Mouse (Mus musculus) ES-Bruce4 (cell line): Measurements from ENCODE around the gene Dpf2.

Experiments used
- EP300 ChIP-seq: IDR thresholded peaks from 2 replicates; pipeline ENCODE4 v1.6.1; 2011; ENCODE audit warnings: low read depth, low read length; ENCODE audit not compliant: insufficient read depth
- POLR2A ChIP-seq: IDR thresholded peaks from one replicate; pipeline ENCODE4 v1.8.1; 2011; ENCODE audit warnings: low read length; ENCODE audit not compliant: insufficient read depth

DNA sequence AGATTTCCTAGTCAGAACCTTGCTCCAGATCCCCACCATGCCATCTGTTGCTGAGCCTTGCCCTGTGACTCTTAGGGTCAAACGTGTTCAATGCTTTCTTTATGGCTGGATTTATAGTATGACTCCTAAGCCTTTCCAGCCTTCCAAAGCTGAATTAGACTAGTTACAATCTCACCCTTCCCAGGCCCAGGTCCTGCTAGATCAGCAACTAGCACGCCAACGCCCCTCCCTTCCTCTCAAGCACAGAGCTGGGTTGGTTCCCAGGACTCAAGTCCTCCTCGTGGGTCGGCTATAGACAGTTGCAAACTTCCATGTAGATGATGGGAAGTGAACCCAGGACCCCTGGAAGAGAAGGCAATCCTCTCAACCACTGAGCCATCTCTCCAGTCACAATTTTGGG lies 22.9 kb upstream of the Dpf2 start:
- no peak for TF ChIP-seq POLR2A
- no peak for TF ChIP-seq EP300
